Mouse (Mus musculus) skeletal muscle tissue, adult 2 months (tissue): ENCODE results near the gene Ctnnb1.

ENCODE experiments used
- DNase-seq: peaks from one replicate; pipeline ENCODE4 v3.0.0-alpha.2; 2012; ENCODE audit warnings: low read depth, low spot score

Ctnnb1 gene

GRCm38 (mm10) chr9:121000641-121001320 lies 71.8 kb downstream of the Ctnnb1 start:
- no peak for DNase-seq

GRCm38 (mm10) chr9:121001681-121002540 lies 72.9 kb downstream of the Ctnnb1 start:
- DNase-seq, result no peak

- no peak for DNase-seq
Observed at GRCm38 (mm10) chr9:121005961-121006360, 76.9 kb downstream of the Ctnnb1 start.
